In genomic region chr17:73070466-73070865, GRCm38 (mm10) we compare ENCODE assay signal across 21 mouse cellular contexts. TPM values are rescaled to one million over a fixed set of nuclear protein-coding genes. Genes with fewer than 3 reads are reported as not detected.
A peak's percentile ranks its signal among the peaks of the same experiment; 100 is the strongest.
DNase-seq lines count a peak whose midpoint lies in the region; ATAC-seq and TF ChIP-seq lines count a peak whose summit lies in the region.
"Had no signal": no experiment of that assay in that cellular context is flagged by ENCODE, and none has a peak within 500 bp of the region (broad histone marks: within the 10 kb centered on the region; RNA-seq: fewer than 3 reads in every experiment).

No protein-coding gene starts in this region.

- no peak overlapping the region for H3K4me3 ChIP-seq in heart, embryonic 12.5 days
- no peak overlapping the region for H3K4me3 ChIP-seq in kidney, adult 2 months (ENCODE audit: insufficient read depth, low read depth, low read length)
- H3K4me3 ChIP-seq in lung, embryonic 16.5 days (ENCODE audit: low read length): no peak overlapping the region
- no peak overlapping the region for H3K4me3 ChIP-seq in macrophage (ENCODE audit: inconsistent target)
- H3K4me3 ChIP-seq in cerebellum, adult 2 months (replicated peaks; ENCODE audit: insufficient read depth, low read depth, low read length): no peak overlapping the region
- H3K4me3 ChIP-seq: limb, embryonic 15.5 days; liver, embryonic 15.5 days; midbrain, embryonic 12.5 days had no signal

- no peaks in the 10 kb centered on the region for H3K27me3 ChIP-seq in heart, embryonic 12.5 days (replicated peaks)
- no peaks in the 10 kb centered on the region for H3K27me3 ChIP-seq in kidney, adult 2 months (replicated peaks; ENCODE audit: control insufficient read depth, insufficient read depth, low read length)
- H3K27me3 ChIP-seq in lung, embryonic 16.5 days (ENCODE audit: control insufficient read depth, insufficient read depth, low read depth, low read length): no peaks in the 10 kb centered on the region
- H3K27me3 ChIP-seq in cerebellum, adult 2 months (ENCODE audit: control insufficient read depth, insufficient read depth, low read length): no peaks in the 10 kb centered on the region
- H3K27me3 ChIP-seq: limb, embryonic 15.5 days; liver, embryonic 15.5 days; midbrain, embryonic 12.5 days had no signal

- no peaks in the 10 kb centered on the region for H3K36me3 ChIP-seq in heart, embryonic 12.5 days
- no peaks in the 10 kb centered on the region for H3K36me3 ChIP-seq in kidney, adult 2 months (ENCODE audit: control insufficient read depth, insufficient read depth, low read length)
- no peaks in the 10 kb centered on the region for H3K36me3 ChIP-seq in lung, embryonic 16.5 days (ENCODE audit: control insufficient read depth, insufficient read depth, low read length)
- no peaks in the 10 kb centered on the region for H3K36me3 ChIP-seq in macrophage (ENCODE audit: inconsistent target)
- H3K36me3 ChIP-seq: limb, embryonic 15.5 days; liver, embryonic 15.5 days; midbrain, embryonic 12.5 days had no signal

- 0 out of 2 replicates have a peak overlapping the region, but pooled peaks have one; percentile 85 for H3K27ac ChIP-seq in heart, embryonic 12.5 days (ENCODE audit: poor library complexity, severe bottlenecking)
- peak overlapping the region; percentile 6; the same call in 1 of the 2 replicates for H3K27ac ChIP-seq in kidney, adult 2 months (ENCODE audit: insufficient read depth, low read depth, low read length)
- peak overlapping the region; percentile 94 for H3K27ac ChIP-seq in lung, embryonic 16.5 days (ENCODE audit: low read length)
- peak overlapping the region; percentile 29 for H3K27ac ChIP-seq in macrophage
- no peak overlapping the region for H3K27ac ChIP-seq in cerebellum, adult 2 months (ENCODE audit: insufficient read depth, low read length)
- H3K27ac ChIP-seq: hindbrain, embryonic 14.5 days; limb, embryonic 15.5 days; liver, embryonic 15.5 days; midbrain, embryonic 12.5 days had no signal

- no peak for TF ChIP-seq POLR2A in kidney, adult 2 months (IDR thresholded peaks at IDR 0.05; ENCODE audit: low read depth, low read length)
- TF ChIP-seq POLR2A in cerebellum, adult 2 months (IDR thresholded peaks at IDR 0.05; ENCODE audit: borderline replicate concordance, insufficient read depth, low read length): no peak

- H3K9me3 ChIP-seq in heart, embryonic 12.5 days (replicated peaks): no peaks in the 10 kb centered on the region
- H3K9me3 ChIP-seq in lung, embryonic 16.5 days (ENCODE audit: control insufficient read depth, low read length): no peaks in the 10 kb centered on the region
- H3K9me3 ChIP-seq: limb, embryonic 15.5 days; liver, embryonic 15.5 days; midbrain, embryonic 12.5 days had no signal

- H3K4me2 ChIP-seq in heart, embryonic 12.5 days: no peak overlapping the region
- no peak overlapping the region for H3K4me2 ChIP-seq in lung, embryonic 16.5 days (ENCODE audit: low read depth, low read length)
- H3K4me2 ChIP-seq: hindbrain, embryonic 14.5 days; limb, embryonic 15.5 days; liver, embryonic 15.5 days; midbrain, embryonic 12.5 days had no signal

- peaks cover 76% of the 10 kb centered on the region for H3K4me1 ChIP-seq in heart, embryonic 12.5 days (replicated peaks)
- H3K4me1 ChIP-seq in kidney, adult 2 months (ENCODE audit: control insufficient read depth, insufficient read depth, low read length): 0 out of 2 replicates have a peak, but pooled peaks cover 6% of the 10 kb centered on the region
- peaks cover 34% of the 10 kb centered on the region for H3K4me1 ChIP-seq in lung, embryonic 16.5 days (replicated peaks; ENCODE audit: control insufficient read depth, insufficient read depth, low read length)
- no peaks in the 10 kb centered on the region for H3K4me1 ChIP-seq in cerebellum, adult 2 months (ENCODE audit: control insufficient read depth, insufficient read depth, low read length)
- H3K4me1 ChIP-seq: liver, embryonic 15.5 days; midbrain, embryonic 12.5 days had no signal

- ATAC-seq in heart, embryonic 12.5 days (ENCODE audit: insufficient number of reproducible peaks, low FRiP score): no peak
- no peak for ATAC-seq in lung, embryonic 16.5 days (ENCODE audit: low read depth)
- ATAC-seq: forebrain, embryonic 16.5 days had no signal

- TF ChIP-seq CTCF in kidney, adult 2 months (conservative IDR thresholded peaks at IDR 0.05; ENCODE audit: insufficient read depth, insufficient read length, low read depth, low read length): no peak
- TF ChIP-seq CTCF in cerebellum, adult 2 months (IDR thresholded peaks at IDR 0.05; ENCODE audit: borderline replicate concordance, insufficient read depth, low read depth, low read length): no peak

- H3K79me2 ChIP-seq in macrophage (ENCODE audit: inconsistent target): no peaks in the 10 kb centered on the region

- H3K9ac ChIP-seq in heart, embryonic 12.5 days: no peak overlapping the region
- H3K9ac ChIP-seq in lung, embryonic 16.5 days (ENCODE audit: low read length): no peak overlapping the region
- H3K9ac ChIP-seq: hindbrain, embryonic 14.5 days; limb, embryonic 15.5 days; liver, embryonic 15.5 days; midbrain, embryonic 12.5 days had no signal

- DNase-seq in heart, adult 18-20 months: no peak
- no peak for DNase-seq in kidney, adult 2 months
- no peak for DNase-seq in kidney, postnatal 36 days
- no peak for DNase-seq in lung, postnatal 10 days
- DNase-seq in cerebellum, adult 2 months: no peak
- DNase-seq: adrenal gland, postnatal 25 days; B cell, adult 2 months; cerebellum, adult 11 months; cerebellum, postnatal 14 days; kidney, adult 8-10 months; retina, postnatal 1 day; right cerebral cortex, postnatal 4 days; thymus, postnatal 25 days had no signal

- 65% methylated on average over 2 of the region's 2 CpGs for WGBS in heart, embryonic 12.5 days
- WGBS in kidney, adult 2 months: 82% methylated on average over 2 of the region's 2 CpGs
- WGBS in lung, embryonic 16.5 days: 76% methylated on average over 2 of the region's 2 CpGs
- WGBS in macrophage (ENCODE audit: missing documents): 41% methylated on average over 2 of the region's 2 CpGs
- WGBS in cerebellum, adult 2 months: 78% methylated on average over 2 of the region's 2 CpGs

RNA-seq across cellular contexts. Expression of gene Lclat1, which starts 37.3 kb away (rescaled TPM):
- 47.0 and 51.3 TPM in 2 replicates for polyA plus RNA-seq in heart, embryonic 12.5 days (2016; fragmentation: Nextera tagmentation; extraction: Ambion mirVana)
- 10 to 100 TPM; 97.3 to 97.5 TPM for total RNA-seq in heart, adult 18-20 months (2021)
- 17.3 and 18.8 TPM in 2 replicates for polyA plus RNA-seq in kidney, adult 2 months (2012; rRNA removed)
- 17.1 and 20.5 TPM in 2 replicates for polyA plus RNA-seq in lung, embryonic 16.5 days (2015; fragmentation: Nextera tagmentation; extraction: Ambion mirVana)
- 10 to 100 TPM in 21 of 26 experiments, 1 to 10 TPM in 5; 4.3 to 32.2 (median 16.3) TPM for total RNA-seq in macrophage (2018; cell fraction: chromatin; rRNA removed)
- total RNA-seq in macrophage (2018; cell fraction: cytosol; rRNA removed): 10 to 100 TPM; 15.5 to 26.7 (median 20.5) TPM
- total RNA-seq in macrophage (2018; cell fraction: nucleus; rRNA removed): 10 to 100 TPM in 25 of 26 experiments, 1 to 10 TPM in 1; 9.5 to 44.6 (median 22.1) TPM
- polyA plus RNA-seq in macrophage (2018): 12.4 to 22.3 TPM (median 21.6 TPM) in 3 replicates
- polyA plus RNA-seq in cerebellum, adult 2 months (2012; rRNA removed): 12.4 and 14.4 TPM in 2 replicates
